Mouse (Mus musculus) myocyte (in vitro differentiated cells): ENCODE measurements around the gene Arl15. TPM values are rescaled to one million over a fixed set of nuclear protein-coding genes. Genes with fewer than 3 reads are reported as not detected.

Experiments
- H3K27me3 ChIP-seq: one replicate; pipeline ENCODE4 v1.6.1; 2011; ENCODE audit not compliant: control insufficient read depth, insufficient read depth, insufficient read length
- H3K36me3 ChIP-seq: one replicate; pipeline ENCODE4 v1.6.1; 2011; ENCODE audit not compliant: control insufficient read depth, insufficient read depth
- H3K4me2 ChIP-seq: one replicate; pipeline ENCODE4 v1.6.1; 2011; ENCODE audit warnings: low read depth, control low read depth
- H3K4me3 ChIP-seq: one replicate; pipeline ENCODE4 v1.5.1; 2011; ENCODE audit warnings: mild to moderate bottlenecking, control low read depth, moderate library complexity
- H3K79me2 ChIP-seq: one replicate; pipeline ENCODE4 v1.6.1; 2011; ENCODE audit not compliant: control insufficient read depth, insufficient read depth
- H3ac ChIP-seq: one replicate; pipeline ENCODE4 v1.6.1; 2011; ENCODE audit not compliant: control insufficient read depth, insufficient read length
- CEBPB ChIP-seq: IDR thresholded peaks from 2 replicates; pipeline ENCODE4 v1.6.1; 2011; ENCODE audit warnings: mild to moderate bottlenecking, moderate library complexity; ENCODE audit not compliant: poor library complexity, insufficient read depth, severe bottlenecking
- E2F4 ChIP-seq: IDR thresholded peaks from one replicate; pipeline ENCODE4 v1.6.1; 2011; ENCODE audit warnings: mild to moderate bottlenecking, control low read depth, moderate library complexity; ENCODE audit not compliant: insufficient read depth
- MAX ChIP-seq: IDR thresholded peaks from one replicate; pipeline ENCODE4 v1.6.1; 2011; ENCODE audit warnings: low read depth, mild to moderate bottlenecking, control low read depth
- MYOD1 ChIP-seq, 3 experiments: IDR thresholded peaks; one replicate each; pipeline ENCODE4 v1.6.1; 2011; ENCODE audit warnings: control low read depth in 2 of 3, low read depth in 2 of 3, mild to moderate bottlenecking in 2 of 3, moderate library complexity in 1 of 3; ENCODE audit not compliant: insufficient read length in 2 of 3, control insufficient read depth in 1 of 3
- MYOG ChIP-seq, 3 experiments: IDR thresholded peaks; one replicate each; pipeline ENCODE4 v1.6.1; 2011; ENCODE audit warnings: control low read depth in 2 of 3, low read depth in 2 of 3, mild to moderate bottlenecking in 2 of 3; ENCODE audit not compliant: insufficient read length in 2 of 3, control insufficient read depth in 1 of 3, insufficient read depth in 1 of 3
- POLR2A ChIP-seq: IDR thresholded peaks from one replicate; pipeline ENCODE4 v1.6.1; 2011; ENCODE audit warnings: low read depth, mild to moderate bottlenecking, control low read depth, moderate library complexity; ENCODE audit not compliant: insufficient read length
- POLR2AphosphoS2 ChIP-seq: IDR thresholded peaks from one replicate; pipeline ENCODE4 v1.6.1; 2011; ENCODE audit warnings: low read depth, control low read depth; ENCODE audit not compliant: insufficient read length
- REST ChIP-seq: IDR thresholded peaks from one replicate; pipeline ENCODE4 v1.6.1; 2011; ENCODE audit warnings: mild to moderate bottlenecking, control low read depth, moderate library complexity; ENCODE audit not compliant: insufficient read depth, insufficient read length
- SRF ChIP-seq: IDR thresholded peaks from one replicate; pipeline ENCODE4 v1.6.1; 2011; ENCODE audit warnings: low read depth; ENCODE audit not compliant: control insufficient read depth, insufficient read length
- TCF12 ChIP-seq: IDR thresholded peaks from one replicate; pipeline ENCODE4 v1.6.1; 2011; ENCODE audit warnings: mild to moderate bottlenecking, control low read depth; ENCODE audit not compliant: poor library complexity, insufficient read depth, severe bottlenecking
- TCF3 ChIP-seq: IDR thresholded peaks from one replicate; pipeline ENCODE4 v1.6.1; 2011; ENCODE audit warnings: low read depth, control low read depth; ENCODE audit not compliant: insufficient read length
- USF1 ChIP-seq: IDR thresholded peaks from one replicate; pipeline ENCODE4 v1.6.1; 2011; ENCODE audit warnings: low read depth, mild to moderate bottlenecking, control low read depth, moderate library complexity
- polyA plus RNA-seq: library from polyadenylated mRNA; unstranded; fragments of >200 nt; fragmentation: generic; extraction: Trizol; gene quantifications from one replicate; pipeline ENCODE4 v1.2.1, GENCODE M21; 2012; ENCODE audit warnings: missing spikeins

Gene Arl15
- polyA plus RNA-seq, 1 experiment = 11.1 TPM

DNA sequence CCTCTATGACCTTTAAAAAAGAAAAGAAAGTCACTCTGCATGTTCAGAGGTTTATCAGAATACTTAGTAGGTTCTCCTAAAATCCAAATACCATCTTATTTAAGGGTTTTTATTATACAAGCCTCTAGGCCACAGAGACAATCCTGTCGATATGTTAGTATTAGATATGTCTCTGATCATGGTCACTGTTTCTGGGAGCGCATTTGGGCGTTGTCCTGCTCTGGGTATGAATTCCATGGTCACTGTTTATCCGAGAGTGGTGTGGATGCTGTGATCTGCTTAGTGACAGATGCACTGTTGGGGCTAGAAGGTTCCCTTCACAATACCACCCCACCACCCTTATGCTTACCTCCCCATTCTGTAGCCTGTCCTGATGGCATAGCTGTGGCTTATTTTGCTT is 320.8 kb downstream of the Arl15 start:
- no peaks in the 10 kb centered on the region for H3K36me3 ChIP-seq
- H3K79me2 ChIP-seq = no peaks in the 10 kb centered on the region
- no peak overlapping the region for H3K4me2 ChIP-seq
- no peak overlapping the region for H3ac ChIP-seq
- no peak overlapping the region for H3K4me3 ChIP-seq
- H3K27me3 ChIP-seq = no peaks in the 10 kb centered on the region
- TF ChIP-seq E2F4 = no peak
- no peak for TF ChIP-seq MYOG (IDR thresholded peaks at IDR 0.05; ENCODE audit: control insufficient read depth in 1 of 3, insufficient read depth in 1 of 3, insufficient read length in 2 of 3, low read depth in 2 of 3)
- TF ChIP-seq REST = no peak
- TF ChIP-seq MAX = no peak
- TF ChIP-seq CEBPB = no peak
- no peak for TF ChIP-seq POLR2AphosphoS2
- TF ChIP-seq POLR2A = no peak
- TF ChIP-seq TCF12 = no peak
- TF ChIP-seq USF1 = no peak
- no peak for TF ChIP-seq TCF3

DNA sequence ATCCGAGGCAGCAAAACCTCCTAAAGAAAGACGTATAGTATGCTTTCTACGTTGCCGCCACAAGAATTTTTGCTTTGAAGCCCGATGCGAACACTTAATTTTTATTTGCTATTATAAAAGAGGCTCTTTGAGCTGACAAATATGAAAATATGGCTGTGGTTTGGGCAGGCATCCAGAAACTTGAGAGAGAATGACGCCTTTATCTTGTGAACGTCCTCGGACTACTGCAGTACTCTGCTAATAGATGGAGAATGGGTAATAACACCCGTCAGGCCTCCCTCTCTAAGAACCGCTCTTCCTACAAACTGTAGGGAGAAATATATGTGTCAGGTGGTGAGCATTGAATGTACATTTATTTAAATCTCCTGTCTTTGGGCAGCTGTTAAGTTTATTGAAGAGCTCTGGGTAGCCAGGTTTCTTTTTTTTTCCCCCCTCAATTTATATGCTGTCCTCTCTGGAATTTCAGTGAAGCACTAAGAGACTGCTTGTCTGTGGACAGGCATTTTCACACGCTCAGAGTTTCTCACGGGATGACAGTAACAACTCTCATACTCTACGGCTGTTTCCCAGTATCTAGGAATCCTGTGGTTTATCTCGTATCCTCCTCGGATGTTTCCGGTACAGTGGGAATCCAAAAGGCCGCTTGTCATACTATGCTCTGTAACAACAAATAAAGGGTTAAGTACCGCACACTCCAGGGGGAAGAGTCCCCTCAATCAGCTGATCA is 324.0 kb downstream of the Arl15 start:
- Histone ChIP-seq H3ac (no peak overlapping the region), H3K27me3 (no peaks in the 10 kb centered on the region), H3K4me2 (no peak overlapping the region)

GRCm38 (mm10) chr13:114119816-114120215 is 325.5 kb downstream of the Arl15 start:
- Histone ChIP-seq H3ac (no peak overlapping the region), H3K36me3 (no peaks in the 10 kb centered on the region), H3K79me2 (no peaks in the 10 kb centered on the region), H3K4me2 (no peak overlapping the region), H3K27me3 (no peaks in the 10 kb centered on the region), H3K4me3 (no peak overlapping the region)
- TF ChIP-seq POLR2A (no peak), TCF3 (no peak), TCF12 (no peak), CEBPB (no peak), POLR2AphosphoS2 (no peak), USF1 (no peak), SRF (no peak), E2F4 (no peak), REST (no peak), MYOG (IDR thresholded peaks at IDR 0.05; ENCODE audit: control insufficient read depth in 1 of 3, insufficient read depth in 1 of 3, insufficient read length in 2 of 3, low read depth in 2 of 3) (no peak), MAX (no peak), MYOD1 (IDR thresholded peaks at IDR 0.05; ENCODE audit: control insufficient read depth in 1 of 3, insufficient read length in 2 of 3, low read depth in 2 of 3) (no peak)

More for the DNA sequence above, 324.0 kb downstream of the Arl15 start:
- Histone ChIP-seq H3K4me3 (no peak overlapping the region), H3K79me2 (no peaks in the 10 kb centered on the region), H3K36me3 (no peaks in the 10 kb centered on the region)
- TF ChIP-seq MYOG (IDR thresholded peaks at IDR 0.05; ENCODE audit: control insufficient read depth in 1 of 3, insufficient read depth in 1 of 3, insufficient read length in 2 of 3, low read depth in 2 of 3) (no peak), POLR2AphosphoS2 (no peak), TCF3 (no peak), POLR2A (no peak), USF1 (no peak), CEBPB (no peak), SRF (no peak), REST (no peak), E2F4 (no peak), MAX (no peak), TCF12 (no peak), MYOD1 (IDR thresholded peaks at IDR 0.05; ENCODE audit: control insufficient read depth in 1 of 3, insufficient read length in 2 of 3, low read depth in 2 of 3) (no peak)

DNA sequence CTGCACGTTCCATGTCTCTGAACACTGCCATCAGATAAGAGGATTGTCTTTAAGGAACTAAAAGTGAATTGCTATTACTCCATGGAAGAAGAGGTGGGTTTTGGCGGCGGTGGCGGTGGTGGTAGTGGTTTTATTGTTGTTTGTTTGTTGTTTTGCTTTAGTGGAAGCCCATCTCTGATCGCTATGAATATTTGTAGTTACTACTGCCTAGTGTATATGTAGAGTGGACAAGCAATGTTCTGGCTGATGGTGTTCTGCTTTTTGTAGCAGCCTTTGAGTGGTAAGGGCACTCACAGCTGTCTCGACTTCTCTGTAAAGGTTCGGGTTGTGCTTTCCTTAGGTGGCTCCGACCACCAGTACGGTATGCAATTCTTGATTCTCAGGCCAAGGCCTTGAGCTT is 327.3 kb downstream of the Arl15 start:
- Histone ChIP-seq H3K4me2 (no peak overlapping the region), H3K36me3 (no peaks in the 10 kb centered on the region), H3K79me2 (no peaks in the 10 kb centered on the region), H3K27me3 (no peaks in the 10 kb centered on the region), H3ac (no peak overlapping the region), H3K4me3 (no peak overlapping the region)
- TF ChIP-seq MAX (no peak), TCF3 (no peak), POLR2A (no peak), REST (no peak), USF1 (no peak)

- Histone ChIP-seq H3K27me3 (no peaks in the 10 kb centered on the region), H3K79me2 (no peaks in the 10 kb centered on the region), H3K4me2 (no peak overlapping the region), H3ac (no peak overlapping the region), H3K4me3 (no peak overlapping the region), H3K36me3 (no peaks in the 10 kb centered on the region)
- TF ChIP-seq E2F4 = no peak
- no peak for TF ChIP-seq TCF3
- TF ChIP-seq SRF = no peak
- TF ChIP-seq TCF12 = no peak
- TF ChIP-seq POLR2A = no peak
- no peak for TF ChIP-seq POLR2AphosphoS2
These were observed 329.1 kb downstream of the Arl15 start for GRCm38 (mm10) chr13:114123391-114123790.
